Mouse (Mus musculus): ENCODE measurements around the gene Dcst1. TPM values are rescaled to one million over a fixed set of nuclear protein-coding genes. Genes with fewer than 3 reads are reported as not detected.

Gene Dcst1
- polyA plus RNA-seq, 2 experiments = 0.11 to 0.18 TPM

GRCm38 (mm10) chr3:89359630-89360029 is 5.4 kb downstream of the Dcst1 start:
- H3K27me3 ChIP-seq (ENCODE audit: control insufficient read depth, insufficient read depth, low read length) = no peaks in the 10 kb centered on the region
- WGBS = 77% methylated on average over 6 of the region's 6 CpGs
- no peak overlapping the region for H3K9ac ChIP-seq (ENCODE audit: low read depth, low read length, severe bottlenecking)
- ATAC-seq (ENCODE audit: low FRiP score, low read depth) (no peak), DNase-seq (ENCODE audit: low spot score) (no peak)
- no peak for TF ChIP-seq POLR2A (IDR thresholded peaks at IDR 0.05; ENCODE audit: borderline replicate concordance, extremely low read depth, insufficient read depth, insufficient read length)
- no peaks in the 10 kb centered on the region for H3K9me3 ChIP-seq (ENCODE audit: control insufficient read depth, low read length)
- H3K4me3 ChIP-seq (replicated peaks; ENCODE audit: low read length) = no peak overlapping the region
- no peaks in the 10 kb centered on the region for H3K36me3 ChIP-seq (ENCODE audit: control insufficient read depth, insufficient read depth, low read length)
- no peaks in the 10 kb centered on the region for H3K4me1 ChIP-seq (ENCODE audit: control insufficient read depth, insufficient read depth, low read length)
- no peak overlapping the region for H3K27ac ChIP-seq (replicated peaks; ENCODE audit: low read depth, low read length)
- H3K4me2 ChIP-seq (replicated peaks; ENCODE audit: low read depth, low read length, severe bottlenecking) = no peak overlapping the region

GRCm38 (mm10) chr3:89356029-89356428 is 9.0 kb downstream of the Dcst1 start:
- Histone ChIP-seq H3K9me3 (ENCODE audit: control insufficient read depth, low read length) (no peaks in the 10 kb centered on the region), H3K9ac (ENCODE audit: low read depth, low read length, severe bottlenecking) (no peak overlapping the region), H3K27ac (replicated peaks; ENCODE audit: low read depth, low read length) (no peak overlapping the region), H3K4me2 (replicated peaks; ENCODE audit: low read depth, low read length, severe bottlenecking) (no peak overlapping the region), H3K27me3 (ENCODE audit: control insufficient read depth, insufficient read depth, low read length) (no peaks in the 10 kb centered on the region), H3K4me1 (ENCODE audit: control insufficient read depth, insufficient read depth, low read length) (no peaks in the 10 kb centered on the region), H3K36me3 (ENCODE audit: control insufficient read depth, insufficient read depth, low read length) (no peaks in the 10 kb centered on the region), H3K4me3 (replicated peaks; ENCODE audit: low read length) (no peak overlapping the region)
- ATAC-seq (ENCODE audit: low FRiP score, low read depth) (no peak), DNase-seq (ENCODE audit: low spot score) (no peak)
- WGBS = 57% methylated on average over 9 of the region's 9 CpGs
- no peak for TF ChIP-seq POLR2A (IDR thresholded peaks at IDR 0.05; ENCODE audit: borderline replicate concordance, extremely low read depth, insufficient read depth, insufficient read length)

GRCm38 (mm10) chr3:89355512-89355902 is 9.5 kb downstream of the Dcst1 start:
- Histone ChIP-seq H3K9me3 (ENCODE audit: control insufficient read depth, low read length) (no peaks in the 10 kb centered on the region), H3K4me3 (replicated peaks; ENCODE audit: low read length) (no peak overlapping the region)
- WGBS = 75% methylated on average over 6 of the region's 6 CpGs

DNA sequence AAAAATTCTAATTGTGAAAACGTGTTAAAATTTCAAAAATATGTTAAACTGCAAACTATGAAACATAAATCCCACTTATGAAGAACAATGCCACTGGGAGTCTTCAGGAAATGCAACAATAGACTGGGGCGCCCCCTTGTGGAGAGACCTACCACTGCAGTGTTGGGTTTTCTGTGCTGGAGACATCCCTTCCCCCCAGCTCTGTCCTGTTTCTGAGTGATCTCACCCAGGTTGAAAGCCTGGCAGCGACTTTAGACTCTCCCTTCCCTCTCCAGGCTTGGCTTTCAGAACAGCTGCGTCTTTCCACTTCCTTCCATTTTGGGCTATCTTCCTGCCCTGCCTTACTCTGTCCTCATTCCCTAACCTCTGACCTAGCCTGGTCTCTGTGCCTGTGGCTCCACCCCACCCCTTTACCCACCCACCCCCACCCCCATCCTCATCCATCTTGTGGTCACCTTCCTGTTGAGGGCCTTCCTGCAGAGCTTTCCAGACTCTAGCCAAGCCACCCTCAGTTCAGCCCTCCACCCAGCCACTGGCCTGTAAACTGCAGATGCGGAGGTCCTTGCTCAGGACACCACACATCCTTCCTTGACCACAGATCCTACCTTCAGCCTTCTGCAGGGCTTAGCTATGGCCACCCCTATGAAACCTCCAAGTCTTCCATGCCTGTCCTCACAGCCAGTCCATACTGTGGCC is 10.1 kb downstream of the Dcst1 start:
- Histone ChIP-seq H3K9ac (ENCODE audit: low read depth, low read length, severe bottlenecking) (no peak overlapping the region), H3K36me3 (ENCODE audit: control insufficient read depth, insufficient read depth, low read length) (no peaks in the 10 kb centered on the region), H3K4me3 (replicated peaks; ENCODE audit: low read length) (no peak overlapping the region), H3K4me2 (replicated peaks; ENCODE audit: low read depth, low read length, severe bottlenecking) (no peak overlapping the region), H3K9me3 (ENCODE audit: control insufficient read depth, low read length) (no peaks in the 10 kb centered on the region), H3K27ac (replicated peaks; ENCODE audit: low read depth, low read length) (no peak overlapping the region), H3K27me3 (ENCODE audit: control insufficient read depth, insufficient read depth, low read length) (no peaks in the 10 kb centered on the region), H3K4me1 (ENCODE audit: control insufficient read depth, insufficient read depth, low read length) (peaks cover 7% of the 10 kb centered on the region)
- 17% methylated on average over 5 of the region's 5 CpGs for WGBS
- peak; percentile 79 for DNase-seq (ENCODE audit: low spot score)
- ATAC-seq (ENCODE audit: low FRiP score, low read depth) = 0 out of 2 replicates have a peak, but pooled peaks have one; percentile 17
- no peak for TF ChIP-seq POLR2A (IDR thresholded peaks at IDR 0.05; ENCODE audit: borderline replicate concordance, extremely low read depth, insufficient read depth, insufficient read length)

More at GRCm38 (mm10) chr3:89355512-89355902, 9.5 kb downstream of the Dcst1 start:
- TF ChIP-seq POLR2A (IDR thresholded peaks at IDR 0.05; ENCODE audit: borderline replicate concordance, extremely low read depth, insufficient read depth, insufficient read length) = no peak
- no peaks in the 10 kb centered on the region for H3K27me3 ChIP-seq (ENCODE audit: control insufficient read depth, insufficient read depth, low read length)
- H3K4me2 ChIP-seq (replicated peaks; ENCODE audit: low read depth, low read length, severe bottlenecking) = no peak overlapping the region
- no peak overlapping the region for H3K9ac ChIP-seq (ENCODE audit: low read depth, low read length, severe bottlenecking)
- ATAC-seq (ENCODE audit: low FRiP score, low read depth) (no peak), DNase-seq (ENCODE audit: low spot score) (no peak)
- no peak overlapping the region for H3K27ac ChIP-seq (replicated peaks; ENCODE audit: low read depth, low read length)
- no peaks in the 10 kb centered on the region for H3K36me3 ChIP-seq (ENCODE audit: control insufficient read depth, insufficient read depth, low read length)
- peaks cover 3% of the 10 kb centered on the region for H3K4me1 ChIP-seq (ENCODE audit: control insufficient read depth, insufficient read depth, low read length)

- no peak for TF ChIP-seq POLR2A (IDR thresholded peaks at IDR 0.05; ENCODE audit: borderline replicate concordance, extremely low read depth, insufficient read depth, insufficient read length)
- H3K4me3 ChIP-seq (replicated peaks; ENCODE audit: low read length) = no peak overlapping the region
- H3K36me3 ChIP-seq (ENCODE audit: control insufficient read depth, insufficient read depth, low read length) = peaks cover 11% of the 10 kb centered on the region; the same call in 1 of the 2 replicates
- no peak overlapping the region for H3K4me2 ChIP-seq (replicated peaks; ENCODE audit: low read depth, low read length, severe bottlenecking)
- 50% methylated on average over 5 of the region's 5 CpGs for WGBS
- peaks cover 16% of the 10 kb centered on the region for H3K4me1 ChIP-seq (ENCODE audit: control insufficient read depth, insufficient read depth, low read length)
- H3K27ac ChIP-seq (replicated peaks; ENCODE audit: low read depth, low read length) = no peak overlapping the region
- DNase-seq (ENCODE audit: low spot score) = no peak
- no peak for ATAC-seq (ENCODE audit: low FRiP score, low read depth)
- H3K9ac ChIP-seq (ENCODE audit: low read depth, low read length, severe bottlenecking) = no peak overlapping the region
- no peaks in the 10 kb centered on the region; the same call in 1 of the 2 replicates for H3K27me3 ChIP-seq (ENCODE audit: control insufficient read depth, insufficient read depth, low read length)
- H3K9me3 ChIP-seq (ENCODE audit: control insufficient read depth, low read length) = no peaks in the 10 kb centered on the region
These were observed 13.8 kb downstream of the Dcst1 start for GRCm38 (mm10) chr3:89351271-89351670.

Data from limb, embryonic 14.5 days (tissue).